Mouse (Mus musculus) myocyte (in vitro differentiated cells): ENCODE data around the gene Ttbk1.

ENCODE experiments used
- CEBPB ChIP-seq: IDR thresholded peaks from 2 replicates; pipeline ENCODE4 v1.6.1; 2011; ENCODE audit warnings: mild to moderate bottlenecking, moderate library complexity; ENCODE audit not compliant: poor library complexity, insufficient read depth, severe bottlenecking
- E2F4 ChIP-seq: IDR thresholded peaks from one replicate; pipeline ENCODE4 v1.6.1; 2011; ENCODE audit warnings: mild to moderate bottlenecking, control low read depth, moderate library complexity; ENCODE audit not compliant: insufficient read depth
- MAX ChIP-seq: IDR thresholded peaks from one replicate; pipeline ENCODE4 v1.6.1; 2011; ENCODE audit warnings: low read depth, mild to moderate bottlenecking, control low read depth
- POLR2A ChIP-seq: IDR thresholded peaks from one replicate; pipeline ENCODE4 v1.6.1; 2011; ENCODE audit warnings: low read depth, mild to moderate bottlenecking, control low read depth, moderate library complexity; ENCODE audit not compliant: insufficient read length
- POLR2AphosphoS2 ChIP-seq: IDR thresholded peaks from one replicate; pipeline ENCODE4 v1.6.1; 2011; ENCODE audit warnings: low read depth, control low read depth; ENCODE audit not compliant: insufficient read length
- REST ChIP-seq: IDR thresholded peaks from one replicate; pipeline ENCODE4 v1.6.1; 2011; ENCODE audit warnings: mild to moderate bottlenecking, control low read depth, moderate library complexity; ENCODE audit not compliant: insufficient read depth, insufficient read length
- USF1 ChIP-seq: IDR thresholded peaks from one replicate; pipeline ENCODE4 v1.6.1; 2011; ENCODE audit warnings: low read depth, mild to moderate bottlenecking, control low read depth, moderate library complexity

GRCm38 (mm10) chr17:46467830-46468229 lies 19.6 kb downstream of the Ttbk1 start:
- no peak for TF ChIP-seq POLR2A
- no peak for TF ChIP-seq E2F4
- TF ChIP-seq MAX, result no peak
- TF ChIP-seq USF1, result no peak
- no peak for TF ChIP-seq CEBPB
- TF ChIP-seq POLR2AphosphoS2, result no peak
- TF ChIP-seq REST, result no peak
